Mouse (Mus musculus): Measurements from ENCODE around the gene Osbpl9. TPM values are rescaled to one million over a fixed set of nuclear protein-coding genes. Genes with fewer than 3 reads are reported as not detected.

The Osbpl9 gene
- 63.0 and 65.8 TPM in 2 replicates for polyA plus RNA-seq (2015; fragmentation: Nextera tagmentation; extraction: Ambion mirVana)

- Histone ChIP-seq H3K27ac (ENCODE audit: low read length) (peak within 1 kb of the TSS; percentile 95), H3K27me3 (ENCODE audit: control insufficient read depth, insufficient read depth, low read length) (no peaks in the 10 kb centered on the region), H3K9ac (ENCODE audit: low read length) (peak within 1 kb of the TSS; percentile 86), H3K4me2 (ENCODE audit: low read depth, low read length) (peak within 1 kb of the TSS; percentile 96), H3K9me3 (replicated peaks; ENCODE audit: control insufficient read depth, low read length) (no peaks in the 10 kb centered on the region), H3K4me1 (ENCODE audit: control insufficient read depth, insufficient read depth, low read length) (peaks cover 10% of the 10 kb centered on the region), H3K4me3 (replicated peaks; ENCODE audit: low read length) (peak within 1 kb of the TSS; percentile 89), H3K36me3 (ENCODE audit: control insufficient read depth, insufficient read depth, low read length) (no peaks in the 10 kb centered on the region)
- WGBS = under 1% methylated on average over 59 of the region's 59 CpGs
- ATAC-seq (ENCODE audit: insufficient read depth, low FRiP score) = peak; percentile 97
Observed at GRCm38 (mm10) chr4:109201582-109202424, at the start of gene Osbpl9. Osbpl9 (minus strand) TSS chr4:109202272.

- H3K4me3 ChIP-seq (replicated peaks; ENCODE audit: low read length) = no peak overlapping the region
- no peak overlapping the region for H3K9ac ChIP-seq (ENCODE audit: low read length)
- H3K4me1 ChIP-seq (ENCODE audit: control insufficient read depth, insufficient read depth, low read length) = 0 out of 2 replicates have a peak, but pooled peaks cover 5% of the 10 kb centered on the region
- no peaks in the 10 kb centered on the region for H3K27me3 ChIP-seq (ENCODE audit: control insufficient read depth, insufficient read depth, low read length)
- ATAC-seq (ENCODE audit: insufficient read depth, low FRiP score) = no peak
- H3K36me3 ChIP-seq (ENCODE audit: control insufficient read depth, insufficient read depth, low read length) = no peaks in the 10 kb centered on the region
- no peak overlapping the region for H3K4me2 ChIP-seq (ENCODE audit: low read depth, low read length)
- no peaks in the 10 kb centered on the region for H3K9me3 ChIP-seq (replicated peaks; ENCODE audit: control insufficient read depth, low read length)
- no peak overlapping the region for H3K27ac ChIP-seq (ENCODE audit: low read length)
- 51% methylated on average over 3 of the region's 3 CpGs for WGBS
Observed at GRCm38 (mm10) chr4:109251605-109252004, 49.5 kb upstream of the Osbpl9 start.

GRCm38 (mm10) chr4:109245016-109245620 is 43.0 kb upstream of the Osbpl9 start:
- Histone ChIP-seq H3K36me3 (ENCODE audit: control insufficient read depth, insufficient read depth, low read length) (no peaks in the 10 kb centered on the region), H3K9me3 (replicated peaks; ENCODE audit: control insufficient read depth, low read length) (no peaks in the 10 kb centered on the region), H3K27ac (ENCODE audit: low read length) (no peak overlapping the region), H3K9ac (ENCODE audit: low read length) (no peak overlapping the region), H3K4me1 (ENCODE audit: control insufficient read depth, insufficient read depth, low read length) (peaks cover 9% of the 10 kb centered on the region; the same call in 1 of the 2 replicates), H3K4me2 (ENCODE audit: low read depth, low read length) (no peak overlapping the region), H3K27me3 (ENCODE audit: control insufficient read depth, insufficient read depth, low read length) (no peaks in the 10 kb centered on the region), H3K4me3 (replicated peaks; ENCODE audit: low read length) (no peak overlapping the region)
- no peak for ATAC-seq (ENCODE audit: insufficient read depth, low FRiP score)
- 79% methylated on average over 6 of the region's 6 CpGs for WGBS

GRCm38 (mm10) chr4:109244506-109244905 is 42.4 kb upstream of the Osbpl9 start:
- Histone ChIP-seq H3K27ac (ENCODE audit: low read length) (no peak overlapping the region), H3K4me1 (ENCODE audit: control insufficient read depth, insufficient read depth, low read length) (peaks cover 9% of the 10 kb centered on the region; the same call in 1 of the 2 replicates), H3K9me3 (replicated peaks; ENCODE audit: control insufficient read depth, low read length) (no peaks in the 10 kb centered on the region), H3K4me3 (replicated peaks; ENCODE audit: low read length) (no peak overlapping the region), H3K36me3 (ENCODE audit: control insufficient read depth, insufficient read depth, low read length) (no peaks in the 10 kb centered on the region), H3K27me3 (ENCODE audit: control insufficient read depth, insufficient read depth, low read length) (no peaks in the 10 kb centered on the region), H3K9ac (ENCODE audit: low read length) (no peak overlapping the region), H3K4me2 (ENCODE audit: low read depth, low read length) (no peak overlapping the region)
- no peak for ATAC-seq (ENCODE audit: insufficient read depth, low FRiP score)
- WGBS = 74% methylated on average over 7 of the region's 7 CpGs

GRCm38 (mm10) chr4:109241934-109242333 is 39.9 kb upstream of the Osbpl9 start:
- no peak overlapping the region for H3K4me3 ChIP-seq (replicated peaks; ENCODE audit: low read length)
- ATAC-seq (ENCODE audit: insufficient read depth, low FRiP score) = peak; percentile 74; the same call in 1 of the 2 replicates
- no peaks in the 10 kb centered on the region for H3K27me3 ChIP-seq (ENCODE audit: control insufficient read depth, insufficient read depth, low read length)
- no peak overlapping the region for H3K4me2 ChIP-seq (ENCODE audit: low read depth, low read length)
- no peak overlapping the region for H3K9ac ChIP-seq (ENCODE audit: low read length)
- peaks cover 10% of the 10 kb centered on the region for H3K4me1 ChIP-seq (ENCODE audit: control insufficient read depth, insufficient read depth, low read length)
- H3K9me3 ChIP-seq (replicated peaks; ENCODE audit: control insufficient read depth, low read length) = no peaks in the 10 kb centered on the region
- 41% methylated on average over 4 of the region's 4 CpGs for WGBS
- H3K27ac ChIP-seq (ENCODE audit: low read length) = peak overlapping the region; percentile 54; the same call in 1 of the 2 replicates
- no peaks in the 10 kb centered on the region for H3K36me3 ChIP-seq (ENCODE audit: control insufficient read depth, insufficient read depth, low read length)

- Histone ChIP-seq H3K4me2 (ENCODE audit: low read depth, low read length) (no peak overlapping the region), H3K27ac (ENCODE audit: low read length) (peak overlapping the region; percentile 54; the same call in 1 of the 2 replicates), H3K4me3 (replicated peaks; ENCODE audit: low read length) (no peak overlapping the region), H3K4me1 (ENCODE audit: control insufficient read depth, insufficient read depth, low read length) (peaks cover 12% of the 10 kb centered on the region), H3K36me3 (ENCODE audit: control insufficient read depth, insufficient read depth, low read length) (no peaks in the 10 kb centered on the region), H3K9me3 (replicated peaks; ENCODE audit: control insufficient read depth, low read length) (no peaks in the 10 kb centered on the region), H3K27me3 (ENCODE audit: control insufficient read depth, insufficient read depth, low read length) (no peaks in the 10 kb centered on the region), H3K9ac (ENCODE audit: low read length) (no peak overlapping the region)
- no peak for ATAC-seq (ENCODE audit: insufficient read depth, low FRiP score)
Observed at GRCm38 (mm10) chr4:109241221-109241620, 39.1 kb upstream of the Osbpl9 start.

DNA sequence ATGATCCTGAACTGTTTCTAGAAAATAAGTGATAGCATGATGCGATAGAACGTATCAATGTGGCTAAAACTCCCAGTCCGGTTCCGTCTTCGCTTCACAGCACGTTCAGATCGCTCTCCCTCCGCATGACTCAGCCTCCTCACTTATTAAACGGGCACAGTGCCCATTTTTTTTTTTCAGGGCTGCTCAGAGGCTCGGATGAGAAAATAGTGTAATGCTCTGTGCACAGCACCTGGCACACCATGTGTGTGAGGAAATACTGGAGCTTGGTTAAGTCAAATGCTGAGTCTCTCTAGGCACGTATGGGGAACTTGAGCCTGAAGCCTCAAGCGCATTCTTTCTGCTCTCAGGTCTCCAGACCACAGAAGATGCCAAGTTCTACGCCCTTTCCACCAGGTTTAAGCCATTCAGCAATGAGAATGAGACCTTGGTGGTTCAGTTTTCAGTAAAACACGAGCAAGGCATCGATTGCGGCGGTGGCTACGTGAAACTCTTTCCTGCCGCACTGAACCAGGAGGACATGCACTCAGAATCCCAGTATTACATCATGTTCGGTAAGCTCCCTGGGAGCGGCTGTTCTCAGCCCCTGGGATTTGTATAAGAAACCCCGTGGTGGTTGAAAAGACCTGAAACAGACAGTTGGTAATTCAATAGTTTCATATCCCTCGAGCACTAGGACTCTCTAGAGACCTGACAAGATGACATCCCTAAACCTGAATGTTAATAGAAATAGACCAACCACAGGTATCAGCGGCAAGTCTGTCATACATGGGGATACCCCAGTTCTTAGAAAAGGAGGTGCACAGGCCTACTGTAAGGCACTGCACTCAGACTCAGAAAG is 36.6 kb upstream of the Osbpl9 start:
- H3K4me1 ChIP-seq (ENCODE audit: control insufficient read depth, insufficient read depth, low read length) = peaks cover 12% of the 10 kb centered on the region
- no peaks in the 10 kb centered on the region for H3K9me3 ChIP-seq (replicated peaks; ENCODE audit: control insufficient read depth, low read length)
- H3K4me2 ChIP-seq (ENCODE audit: low read depth, low read length) = no peak overlapping the region
- H3K27ac ChIP-seq (ENCODE audit: low read length) = peak overlapping the region; percentile 31; the same call in 1 of the 2 replicates
- WGBS = 74% methylated on average over 24 of the region's 24 CpGs
- H3K4me3 ChIP-seq (replicated peaks; ENCODE audit: low read length) = no peak overlapping the region
- ATAC-seq (ENCODE audit: insufficient read depth, low FRiP score) = no peak
- no peak overlapping the region for H3K9ac ChIP-seq (ENCODE audit: low read length)
- H3K36me3 ChIP-seq (ENCODE audit: control insufficient read depth, insufficient read depth, low read length) = no peaks in the 10 kb centered on the region
- no peaks in the 10 kb centered on the region for H3K27me3 ChIP-seq (ENCODE audit: control insufficient read depth, insufficient read depth, low read length)

DNA sequence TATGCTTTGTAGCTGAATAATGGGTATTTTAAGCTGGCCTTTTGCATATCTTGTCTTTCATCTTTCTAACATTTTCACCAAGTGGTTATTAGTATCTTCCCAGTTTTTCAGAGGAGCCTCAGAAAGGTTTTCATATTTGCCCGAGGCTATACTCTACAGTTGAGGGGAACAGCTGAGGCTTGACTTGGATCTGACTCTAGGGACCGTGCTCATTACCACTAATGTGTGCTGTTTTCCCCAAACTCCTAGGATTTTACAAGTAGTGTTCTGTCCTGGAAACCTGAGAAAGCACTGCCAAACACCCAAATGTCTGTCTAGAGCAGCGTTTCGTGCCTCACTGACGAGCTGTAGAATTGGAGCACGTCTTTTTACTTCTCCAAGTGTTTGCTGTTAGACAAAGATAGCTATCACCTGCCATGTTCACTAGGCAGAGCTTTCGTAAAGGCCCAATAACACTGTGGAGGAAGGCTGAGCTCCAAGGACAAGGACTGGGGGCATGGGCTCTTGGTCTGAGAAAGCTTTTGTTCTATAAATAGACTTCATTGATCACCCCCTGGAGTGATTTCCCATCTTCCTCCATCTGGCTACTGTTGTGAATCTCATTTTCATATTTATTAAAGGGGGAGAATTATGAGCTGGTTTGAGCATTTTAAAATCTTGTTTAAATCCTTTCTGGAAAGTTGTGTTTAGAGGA is 34.3 kb upstream of the Osbpl9 start:
- no peak overlapping the region for H3K27ac ChIP-seq (ENCODE audit: low read length)
- H3K36me3 ChIP-seq (ENCODE audit: control insufficient read depth, insufficient read depth, low read length) = no peaks in the 10 kb centered on the region
- WGBS = 72% methylated on average over 7 of the region's 7 CpGs
- ATAC-seq (ENCODE audit: insufficient read depth, low FRiP score) = no peak
- H3K4me3 ChIP-seq (replicated peaks; ENCODE audit: low read length) = no peak overlapping the region
- H3K4me2 ChIP-seq (ENCODE audit: low read depth, low read length) = no peak overlapping the region
- no peaks in the 10 kb centered on the region for H3K9me3 ChIP-seq (replicated peaks; ENCODE audit: control insufficient read depth, low read length)
- no peaks in the 10 kb centered on the region for H3K27me3 ChIP-seq (ENCODE audit: control insufficient read depth, insufficient read depth, low read length)
- peaks cover 7% of the 10 kb centered on the region for H3K4me1 ChIP-seq (ENCODE audit: control insufficient read depth, insufficient read depth, low read length)
- H3K9ac ChIP-seq (ENCODE audit: low read length) = no peak overlapping the region
